Mouse (Mus musculus): Measurements from ENCODE around the gene Gm17455.

Gm17455 gene

GRCm38 (mm10) chr10:60399449-60399848, at the start of gene Gm17455:
Gene Gm17455, plus strand, starts transcription at chr10:60399726.
- DNase-seq (ENCODE audit: low spot score), result peak; percentile 23

GRCm38 (mm10) chr10:60350077-60350804, 49.3 kb upstream of the Gm17455 start:
- no peak for DNase-seq (ENCODE audit: low spot score)

- peak; percentile 87 for DNase-seq (ENCODE audit: low spot score)
Measured at GRCm38 (mm10) chr10:60350805-60351167, 48.7 kb upstream of the Gm17455 start.

DNA sequence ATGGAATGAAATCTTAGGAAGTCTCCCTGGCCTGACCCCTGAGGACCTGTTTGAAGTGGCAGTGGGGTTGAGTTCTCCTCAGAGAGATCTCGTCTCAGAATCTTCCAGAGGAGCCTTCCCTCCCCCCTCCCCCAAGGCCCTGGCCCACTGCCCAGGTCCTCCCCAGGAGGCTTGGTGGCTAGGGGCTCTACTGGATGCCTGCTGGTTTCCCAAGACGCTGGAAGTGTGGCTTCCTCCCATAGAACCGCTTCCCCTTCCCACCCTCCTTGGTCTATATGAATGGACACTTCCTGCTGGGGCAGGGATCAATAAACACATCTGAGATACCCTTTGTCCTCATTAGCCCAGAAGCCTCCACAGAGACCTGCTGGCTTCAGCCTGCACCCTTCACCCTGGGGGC, 48.3 kb upstream of the Gm17455 start:
- no peak for DNase-seq (ENCODE audit: low spot score)

DNA sequence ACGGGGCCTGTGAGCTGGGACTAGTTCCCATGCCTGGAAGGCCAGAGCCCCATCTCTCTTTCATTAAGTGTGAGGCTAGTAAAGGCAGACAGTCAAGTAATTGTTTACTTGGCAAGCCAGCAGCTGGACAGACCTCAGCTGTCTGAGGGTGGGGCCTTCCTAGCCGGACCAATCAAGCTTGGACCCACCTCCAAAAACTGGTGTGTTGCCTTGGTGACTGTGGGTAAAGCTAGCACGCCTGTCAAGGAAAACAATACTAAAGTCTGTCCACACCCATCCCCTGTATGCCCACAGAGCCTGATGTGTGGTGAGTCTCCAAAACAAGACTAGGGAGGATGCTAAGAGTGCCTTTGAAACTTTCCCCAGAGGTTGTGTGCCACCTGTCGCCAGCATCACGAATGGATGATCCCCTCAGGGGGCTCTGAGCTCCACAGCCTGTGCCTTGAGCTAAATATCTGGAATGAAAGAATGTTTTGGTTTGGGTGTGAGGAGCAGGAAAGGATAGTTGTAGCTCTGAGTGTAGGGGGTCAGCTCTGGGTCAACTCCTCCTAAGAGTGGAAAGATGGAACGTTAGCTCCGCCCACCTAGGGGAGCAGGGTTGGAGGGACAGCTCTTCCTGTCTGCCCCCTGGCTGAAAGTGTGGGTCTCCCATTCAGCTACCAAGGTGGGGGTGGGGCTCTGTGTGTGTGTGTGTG, 47.6 kb upstream of the Gm17455 start:
- DNase-seq (ENCODE audit: low spot score), result peak; percentile 84

- DNase-seq (ENCODE audit: low spot score), result no peak
Measured at GRCm38 (mm10) chr10:60353241-60354002, 46.1 kb upstream of the Gm17455 start.

- no peak for DNase-seq (ENCODE audit: low spot score)
Measured at GRCm38 (mm10) chr10:60354003-60354325, 45.6 kb upstream of the Gm17455 start.

GRCm38 (mm10) chr10:60354881-60355677, 44.4 kb upstream of the Gm17455 start:
- DNase-seq (ENCODE audit: low spot score), result no peak

GRCm38 (mm10) chr10:60357441-60357840, 42.1 kb upstream of the Gm17455 start:
- no peak for DNase-seq (ENCODE audit: low spot score)

GRCm38 (mm10) chr10:60357901-60358300, 41.6 kb upstream of the Gm17455 start:
- DNase-seq (ENCODE audit: low spot score), result no peak

GRCm38 (mm10) chr10:60358776-60359175, 40.8 kb upstream of the Gm17455 start:
- no peak for DNase-seq (ENCODE audit: low spot score)

DNA sequence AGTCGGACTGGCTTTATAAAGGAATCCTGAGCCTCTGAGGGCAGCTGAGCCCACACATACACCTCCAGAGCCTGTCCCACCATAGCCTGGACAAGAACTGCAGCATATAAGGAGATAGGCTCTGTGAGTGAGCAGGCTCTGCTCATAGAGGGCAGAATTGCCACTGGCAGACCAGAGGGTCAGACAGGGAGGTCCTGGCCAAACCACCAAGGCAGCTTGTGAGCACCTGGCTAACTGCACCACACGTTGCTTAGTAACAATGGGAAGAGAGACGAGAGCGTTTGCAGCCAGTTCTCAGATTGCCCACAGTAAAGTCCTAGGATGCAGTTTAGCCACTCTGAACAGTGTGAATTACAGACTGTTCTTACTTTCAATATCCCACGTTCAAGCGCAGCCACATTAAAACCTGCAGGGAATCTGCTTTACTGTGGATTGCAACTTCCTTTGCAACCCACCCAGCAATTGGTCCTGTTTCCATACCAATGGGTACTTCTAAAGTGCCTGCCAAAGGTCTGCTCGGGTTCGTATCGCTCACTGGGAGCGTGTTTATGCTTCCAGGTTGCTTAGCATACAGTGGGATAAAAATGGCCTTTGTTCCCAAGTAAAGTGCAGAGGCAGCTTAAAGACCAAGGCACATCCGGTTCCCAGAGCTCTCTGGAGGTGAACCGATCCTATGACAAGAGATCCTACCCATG, 37.8 kb upstream of the Gm17455 start:
- no peak for DNase-seq (ENCODE audit: low spot score)

DNA sequence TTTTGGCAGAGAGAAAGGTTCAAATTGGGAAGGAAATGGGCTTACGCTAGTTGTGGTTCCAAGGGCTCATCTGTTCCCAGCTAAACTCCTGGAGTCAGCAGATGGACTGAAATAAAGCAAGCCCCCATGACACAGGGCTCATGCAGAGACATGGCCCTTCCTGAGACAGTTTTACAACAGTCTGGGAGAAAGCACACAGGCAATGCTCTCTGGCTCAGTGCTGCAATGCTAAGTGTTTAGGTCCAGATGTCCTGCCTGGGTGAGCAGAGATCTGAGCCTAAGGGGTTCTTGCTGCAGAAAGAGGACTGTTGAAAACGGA, 37.3 kb upstream of the Gm17455 start:
- no peak for DNase-seq (ENCODE audit: low spot score)

- no peak for DNase-seq (ENCODE audit: low spot score)
Measured at GRCm38 (mm10) chr10:60363426-60363825, 36.1 kb upstream of the Gm17455 start.

DNA sequence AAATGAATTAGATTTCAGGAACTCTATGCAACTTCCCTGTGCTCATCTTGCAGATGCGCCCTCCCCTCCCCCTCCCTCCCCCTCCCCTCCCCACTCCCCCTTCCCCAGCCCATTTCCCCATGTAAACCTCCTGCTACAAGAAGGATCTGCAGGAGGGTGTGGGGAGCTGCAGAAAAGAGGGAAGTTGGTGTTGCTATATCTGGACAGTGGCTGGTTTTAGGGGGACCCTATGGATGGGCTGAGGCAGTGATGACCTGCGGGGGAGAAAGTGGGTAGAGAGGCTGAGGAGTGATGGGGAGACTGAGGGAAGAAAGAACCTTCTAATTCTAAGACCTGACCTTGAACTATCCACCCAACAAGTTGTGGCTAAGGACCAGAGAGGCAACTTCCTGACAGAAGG, 32.4 kb upstream of the Gm17455 start:
- no peak for DNase-seq (ENCODE audit: low spot score)

DNA sequence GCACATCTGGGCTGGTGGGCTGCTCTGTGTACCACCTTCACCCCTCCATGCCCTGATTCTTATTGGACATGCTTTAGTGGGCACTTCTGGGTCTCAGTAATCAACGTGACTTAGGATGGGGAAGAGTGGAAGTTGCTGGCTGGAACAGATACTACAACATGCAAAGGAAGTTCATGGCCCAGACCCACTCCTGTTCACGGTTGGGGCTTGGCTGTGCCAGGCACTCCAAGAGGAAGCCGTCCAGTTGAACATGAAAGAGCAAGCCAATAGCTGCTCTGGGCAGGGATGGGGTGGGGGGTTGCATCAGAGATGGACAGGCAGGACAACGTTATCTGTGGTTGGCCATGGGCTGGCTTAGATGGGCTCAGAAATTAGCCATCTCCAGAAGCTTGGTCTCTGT, 31.6 kb upstream of the Gm17455 start:
- no peak for DNase-seq (ENCODE audit: low spot score)

GRCm38 (mm10) chr10:60369405-60369804, 30.1 kb upstream of the Gm17455 start:
- DNase-seq (ENCODE audit: low spot score), result no peak

DNA sequence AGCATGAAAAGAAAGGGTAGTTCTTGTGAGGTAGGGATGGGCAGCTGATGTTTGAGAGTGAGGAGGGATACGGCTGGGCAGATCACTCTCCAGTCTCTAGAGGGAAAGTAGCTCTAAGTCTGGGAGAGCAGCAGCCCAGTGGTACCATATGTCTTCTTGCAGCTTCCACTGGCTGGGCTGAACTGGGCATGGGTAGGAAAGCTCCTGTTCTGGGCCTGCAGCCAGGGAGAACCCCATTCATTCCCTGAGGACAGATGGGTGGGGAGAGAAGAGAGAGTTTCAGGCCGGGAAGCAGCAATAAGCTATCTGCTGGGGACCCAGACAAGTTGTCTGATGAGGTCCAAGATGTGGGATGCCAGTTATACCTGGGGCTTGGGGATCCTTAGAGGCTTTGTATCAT, 29.4 kb upstream of the Gm17455 start:
- DNase-seq (ENCODE audit: low spot score), result no peak

GRCm38 (mm10) chr10:60370601-60371061, 28.9 kb upstream of the Gm17455 start:
- no peak for DNase-seq (ENCODE audit: low spot score)

DNA sequence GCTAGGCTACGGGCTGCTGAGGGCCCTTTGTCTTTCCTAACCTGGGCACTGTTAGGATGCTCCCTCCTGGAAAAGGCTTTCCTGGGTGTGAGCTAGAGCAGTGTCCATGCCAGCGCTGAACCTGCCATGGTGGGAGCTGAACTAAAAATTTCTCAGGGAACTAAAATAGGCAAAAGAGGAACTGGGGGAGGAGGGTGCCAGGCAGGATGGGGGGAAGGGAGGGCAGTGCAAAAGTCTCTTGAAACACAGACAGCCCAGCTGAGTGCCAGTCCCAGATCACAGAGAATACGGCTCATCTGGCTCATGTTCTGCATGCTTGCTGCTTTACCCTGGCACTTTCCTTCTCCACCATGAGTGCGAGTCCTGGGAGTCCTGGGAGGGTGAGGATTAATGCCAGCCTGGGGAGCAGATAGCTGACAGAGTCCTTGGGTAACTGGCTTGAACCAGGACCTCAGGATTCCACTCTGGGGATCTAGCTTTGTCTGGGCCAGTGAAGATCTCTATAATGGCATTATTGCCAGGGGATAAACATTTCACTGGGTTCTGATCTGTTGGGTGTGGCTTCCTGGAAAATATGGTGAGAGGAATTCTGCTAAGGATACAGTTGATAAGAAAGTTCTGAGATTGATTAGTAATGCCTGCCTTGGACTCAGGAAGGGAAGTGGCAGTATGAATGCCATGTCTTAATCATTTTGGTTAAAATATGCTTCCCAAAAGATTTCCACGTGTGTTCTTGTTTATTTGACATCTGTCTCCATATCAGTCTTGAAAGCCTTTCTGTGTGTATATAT, 27.7 kb upstream of the Gm17455 start:
- DNase-seq (ENCODE audit: low spot score), result no peak

- DNase-seq (ENCODE audit: low spot score), result peak; percentile 43
Measured at GRCm38 (mm10) chr10:60373543-60373936, 26.0 kb upstream of the Gm17455 start.
